Mouse (Mus musculus): ENCODE results near the gene Foxl2. TPM values are rescaled to one million over a fixed set of nuclear protein-coding genes. Genes with fewer than 3 reads are reported as not detected.

The Foxl2 gene
- 0.45 and 0.95 TPM in 2 replicates for polyA plus RNA-seq (2014; fragmentation: Nextera tagmentation; extraction: Ambion mirVana)

DNA sequence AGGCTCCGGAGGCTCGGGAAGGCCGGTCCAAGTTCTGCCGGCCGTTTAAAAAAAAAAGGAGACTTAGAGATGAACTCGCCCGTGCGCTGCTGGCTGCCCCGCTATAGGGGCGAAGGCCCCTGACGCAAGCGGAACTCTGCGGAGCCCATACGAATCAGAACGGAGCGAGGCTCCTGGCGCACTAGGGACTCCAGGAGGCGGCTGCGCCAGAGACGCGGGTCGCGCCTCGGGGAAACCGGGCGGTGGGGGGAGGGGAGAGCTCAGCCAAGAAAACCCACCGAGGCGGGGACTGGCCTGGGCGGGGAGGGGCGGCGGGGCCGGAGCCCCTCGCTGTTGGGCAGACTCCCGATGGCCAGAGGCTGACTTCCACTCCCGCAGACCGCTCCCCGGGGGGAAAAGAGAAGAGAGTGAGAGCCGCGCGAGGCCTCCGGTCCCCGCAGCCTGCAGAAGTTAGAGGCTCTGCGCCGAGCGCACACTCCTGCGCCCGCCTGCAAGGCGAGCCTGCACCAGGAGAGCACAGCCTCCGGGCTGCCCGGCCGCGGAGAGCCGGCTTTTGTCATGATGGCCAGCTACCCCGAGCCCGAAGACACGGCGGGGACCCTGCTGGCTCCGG is at the start of gene Foxl2:
Foxl2 (plus strand) TSS at position 186 of the 613 bp plus-strand sequence.
- peaks cover 95% of the 10 kb centered on the region for H3K27me3 ChIP-seq (ENCODE audit: control insufficient read depth, insufficient read depth, low read length)

DNA sequence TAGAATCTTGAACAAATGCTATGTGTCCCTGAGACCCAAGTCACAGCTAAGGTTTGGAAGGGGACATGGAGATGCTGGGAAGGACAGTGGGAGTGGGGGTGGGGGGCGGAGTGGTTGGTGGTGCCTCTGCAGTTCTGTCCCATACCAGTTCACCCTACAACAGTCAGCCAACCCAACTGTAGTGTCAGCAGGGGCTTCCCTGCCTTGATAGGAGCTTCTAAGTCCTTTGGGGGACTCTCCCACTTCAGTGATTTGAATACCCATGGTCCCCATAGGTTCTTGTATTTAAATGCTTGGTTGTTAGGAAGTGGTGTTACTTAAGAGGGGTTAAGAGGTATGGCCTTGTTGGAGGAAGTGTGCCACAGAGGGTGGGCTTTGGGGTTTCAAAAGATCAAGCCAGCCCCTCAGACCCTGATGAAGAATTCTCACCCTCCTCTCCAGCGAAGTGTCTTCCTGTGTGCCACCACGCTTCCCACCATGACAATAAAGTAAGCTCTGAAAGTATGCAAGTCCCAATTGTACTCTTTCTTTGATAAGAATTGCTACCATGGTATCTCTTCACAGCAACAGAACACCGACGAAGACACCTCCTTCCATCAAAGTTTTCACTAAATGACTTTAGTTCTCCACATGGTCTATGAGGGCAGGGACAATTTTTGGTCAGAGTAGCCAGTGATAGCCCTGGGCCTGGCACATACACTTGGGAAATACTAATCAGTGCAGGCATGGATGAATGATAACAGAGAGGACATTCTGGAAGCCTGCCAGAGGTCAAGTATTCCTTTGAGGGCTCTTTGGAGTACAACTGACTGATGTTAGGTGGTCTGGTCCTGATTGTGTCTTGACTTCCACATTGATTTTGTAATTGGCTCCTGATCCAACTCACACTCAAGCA is 34.2 kb upstream of the Foxl2 start:
- ATAC-seq (ENCODE audit: low FRiP score, low TSS enrichment) (no peak), DNase-seq (no peak)
- H3K9ac ChIP-seq (replicated peaks; ENCODE audit: low read length) = no peak overlapping the region
- no peak overlapping the region for H3K4me3 ChIP-seq (replicated peaks; ENCODE audit: low read depth, low read length)
- no peaks in the 10 kb centered on the region for H3K27me3 ChIP-seq (ENCODE audit: control insufficient read depth, insufficient read depth, low read length)
- no peaks in the 10 kb centered on the region; the same call in 1 of the 2 replicates for H3K4me1 ChIP-seq (ENCODE audit: control insufficient read depth, insufficient read depth, low read length)
- H3K9me3 ChIP-seq (ENCODE audit: control insufficient read depth, low read length) = no peaks in the 10 kb centered on the region
- H3K4me2 ChIP-seq (ENCODE audit: low read length) = no peak overlapping the region
- WGBS = 89% methylated on average over 5 of the region's 5 CpGs
- no peak overlapping the region for H3K27ac ChIP-seq (replicated peaks; ENCODE audit: low read depth, low read length)
- H3K36me3 ChIP-seq (ENCODE audit: control insufficient read depth, insufficient read depth, low read length) = no peaks in the 10 kb centered on the region

More for the DNA sequence above, at the start of gene Foxl2:
- H3K4me2 ChIP-seq (ENCODE audit: low read length) = peak within 1 kb of the TSS; percentile 60
- peaks cover 27% of the 10 kb centered on the region for H3K4me1 ChIP-seq (ENCODE audit: control insufficient read depth, insufficient read depth, low read length)
- ATAC-seq (ENCODE audit: low FRiP score, low TSS enrichment) (peak; percentile 48; the same call in 1 of the 2 replicates), DNase-seq (peak; percentile 62)
- no peaks in the 10 kb centered on the region for H3K9me3 ChIP-seq (ENCODE audit: control insufficient read depth, low read length)
- H3K4me3 ChIP-seq (replicated peaks; ENCODE audit: low read depth, low read length) = peak within 1 kb of the TSS; percentile 34
- under 1% methylated on average over 58 of the region's 58 CpGs for WGBS
- H3K9ac ChIP-seq (replicated peaks; ENCODE audit: low read length) = peak within 1 kb of the TSS; percentile 37
- H3K27ac ChIP-seq (replicated peaks; ENCODE audit: low read depth, low read length) = 0 out of 2 replicates have a peak within 1 kb of the TSS, but pooled peaks have one; percentile 8
- no peaks in the 10 kb centered on the region for H3K36me3 ChIP-seq (ENCODE audit: control insufficient read depth, insufficient read depth, low read length)

DNA sequence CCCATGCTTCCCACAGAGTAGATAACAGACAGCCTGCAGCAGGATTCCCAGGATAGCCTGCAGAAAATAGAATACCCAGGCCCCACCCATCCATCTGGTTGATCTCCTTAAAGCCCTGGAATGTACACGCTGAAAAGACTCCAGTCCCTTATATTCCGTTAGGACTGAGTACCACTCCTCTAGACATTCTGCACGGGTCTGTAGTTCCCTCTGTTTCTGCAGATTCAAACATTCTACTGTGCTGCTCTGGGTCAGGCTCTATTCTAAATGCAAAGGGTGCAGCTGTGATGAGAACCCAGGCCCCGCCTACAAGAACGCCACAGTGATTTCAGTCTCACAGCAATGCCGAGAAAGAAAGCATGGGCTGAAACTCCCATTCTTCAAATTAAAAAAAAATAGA is 32.0 kb upstream of the Foxl2 start:
- H3K4me2 ChIP-seq (ENCODE audit: low read length) = no peak overlapping the region; the same call in 1 of the 2 replicates
- H3K4me3 ChIP-seq (replicated peaks; ENCODE audit: low read depth, low read length) = no peak overlapping the region
- no peaks in the 10 kb centered on the region; the same call in 1 of the 2 replicates for H3K4me1 ChIP-seq (ENCODE audit: control insufficient read depth, insufficient read depth, low read length)
- no peak overlapping the region for H3K27ac ChIP-seq (replicated peaks; ENCODE audit: low read depth, low read length)
- WGBS = 20% methylated on average over 6 of the region's 6 CpGs
- no peaks in the 10 kb centered on the region for H3K36me3 ChIP-seq (ENCODE audit: control insufficient read depth, insufficient read depth, low read length)
- H3K9ac ChIP-seq (replicated peaks; ENCODE audit: low read length) = no peak overlapping the region
- H3K27me3 ChIP-seq (ENCODE audit: control insufficient read depth, insufficient read depth, low read length) = no peaks in the 10 kb centered on the region
- ATAC-seq (ENCODE audit: low FRiP score, low TSS enrichment) = no peak
- no peak for DNase-seq
- H3K9me3 ChIP-seq (ENCODE audit: control insufficient read depth, low read length) = no peaks in the 10 kb centered on the region

DNA sequence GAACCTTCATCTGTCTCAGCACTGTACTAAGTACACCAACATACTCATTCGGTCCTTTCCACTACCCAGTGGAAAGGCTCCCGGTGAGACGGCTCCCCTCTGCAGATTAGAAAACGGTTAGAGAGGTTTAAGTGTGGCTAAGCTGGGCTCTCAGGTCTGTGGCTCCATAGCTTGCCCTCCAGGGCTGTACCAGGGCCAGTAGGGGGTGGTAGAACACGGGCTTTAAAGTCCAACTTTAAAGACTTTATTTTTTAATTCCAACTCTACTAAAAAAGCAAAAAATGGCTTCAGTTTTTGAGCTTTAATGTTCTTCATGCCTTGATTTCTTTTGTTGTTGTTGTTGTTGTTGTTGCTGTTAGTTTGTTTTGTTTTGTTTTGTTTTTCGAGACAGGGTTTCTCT is 30.9 kb upstream of the Foxl2 start:
- Histone ChIP-seq H3K27me3 (ENCODE audit: control insufficient read depth, insufficient read depth, low read length) (no peaks in the 10 kb centered on the region), H3K36me3 (ENCODE audit: control insufficient read depth, insufficient read depth, low read length) (no peaks in the 10 kb centered on the region), H3K4me1 (ENCODE audit: control insufficient read depth, insufficient read depth, low read length) (no peaks in the 10 kb centered on the region; the same call in 1 of the 2 replicates), H3K4me3 (replicated peaks; ENCODE audit: low read depth, low read length) (no peak overlapping the region), H3K27ac (replicated peaks; ENCODE audit: low read depth, low read length) (no peak overlapping the region), H3K9me3 (ENCODE audit: control insufficient read depth, low read length) (no peaks in the 10 kb centered on the region), H3K9ac (replicated peaks; ENCODE audit: low read length) (no peak overlapping the region), H3K4me2 (ENCODE audit: low read length) (no peak overlapping the region)
- DNase-seq (no peak), ATAC-seq (ENCODE audit: low FRiP score, low TSS enrichment) (no peak)
- WGBS = 58% methylated on average over 6 of the region's 6 CpGs

DNA sequence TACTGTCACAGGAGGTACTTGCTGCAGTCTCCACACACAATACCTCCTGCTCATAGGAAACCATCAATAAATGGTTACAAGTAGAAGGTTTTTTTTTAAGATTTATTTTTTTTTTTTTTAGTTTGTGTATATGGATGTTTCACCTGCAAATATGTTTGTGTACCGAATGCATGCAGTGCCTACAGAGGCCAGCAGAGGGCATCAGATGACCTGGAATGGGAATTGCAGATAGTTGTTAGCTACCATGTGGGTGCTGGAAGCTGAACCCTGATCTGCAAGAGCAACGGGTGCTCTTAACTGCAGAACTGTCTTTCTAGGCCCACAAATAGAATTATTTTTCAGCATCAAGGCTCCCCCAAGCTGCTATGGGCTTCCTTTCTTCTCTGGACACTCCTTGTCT is 25.6 kb upstream of the Foxl2 start:
- Histone ChIP-seq H3K9me3 (ENCODE audit: control insufficient read depth, low read length) (no peaks in the 10 kb centered on the region), H3K4me3 (replicated peaks; ENCODE audit: low read depth, low read length) (no peak overlapping the region), H3K4me1 (ENCODE audit: control insufficient read depth, insufficient read depth, low read length) (no peaks in the 10 kb centered on the region), H3K27ac (replicated peaks; ENCODE audit: low read depth, low read length) (no peak overlapping the region), H3K4me2 (ENCODE audit: low read length) (no peak overlapping the region), H3K27me3 (ENCODE audit: control insufficient read depth, insufficient read depth, low read length) (0 out of 2 replicates have a peak, but pooled peaks cover under 1% of the 10 kb centered on the region), H3K36me3 (ENCODE audit: control insufficient read depth, insufficient read depth, low read length) (no peaks in the 10 kb centered on the region), H3K9ac (replicated peaks; ENCODE audit: low read length) (no peak overlapping the region)
- ATAC-seq (ENCODE audit: low FRiP score, low TSS enrichment) (no peak), DNase-seq (no peak)
- 93% methylated on average over 2 of the region's 2 CpGs for WGBS

DNA sequence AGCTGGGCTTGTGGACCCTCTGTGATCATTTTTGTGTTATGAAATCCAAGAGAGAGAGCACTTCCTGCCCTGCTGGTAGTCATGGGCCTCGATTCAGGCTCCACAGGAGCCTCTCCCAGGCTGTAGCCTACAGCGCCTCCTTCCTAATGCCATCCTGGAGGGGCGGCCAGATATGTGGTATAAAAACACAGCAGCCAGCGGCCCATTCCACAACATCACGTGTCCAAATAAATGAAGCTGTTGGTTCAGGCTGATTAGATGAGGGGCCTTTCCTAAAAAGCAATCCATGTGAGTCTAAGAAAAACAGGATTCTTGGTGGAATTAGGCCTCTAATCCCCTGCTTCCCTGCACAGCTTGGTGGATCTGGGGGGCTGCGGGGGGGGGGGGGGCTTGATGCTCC is 22.2 kb upstream of the Foxl2 start:
- H3K9me3 ChIP-seq (ENCODE audit: control insufficient read depth, low read length) = no peaks in the 10 kb centered on the region
- no peak overlapping the region for H3K4me3 ChIP-seq (replicated peaks; ENCODE audit: low read depth, low read length)
- DNase-seq (peak; percentile 29), ATAC-seq (ENCODE audit: low FRiP score, low TSS enrichment) (no peak)
- 5% methylated on average over 6 of the region's 6 CpGs for WGBS
- no peaks in the 10 kb centered on the region for H3K4me1 ChIP-seq (ENCODE audit: control insufficient read depth, insufficient read depth, low read length)
- peaks cover 7% of the 10 kb centered on the region; the same call in 1 of the 2 replicates for H3K27me3 ChIP-seq (ENCODE audit: control insufficient read depth, insufficient read depth, low read length)
- no peak overlapping the region for H3K27ac ChIP-seq (replicated peaks; ENCODE audit: low read depth, low read length)
- no peak overlapping the region for H3K9ac ChIP-seq (replicated peaks; ENCODE audit: low read length)
- no peaks in the 10 kb centered on the region for H3K36me3 ChIP-seq (ENCODE audit: control insufficient read depth, insufficient read depth, low read length)
- no peak overlapping the region for H3K4me2 ChIP-seq (ENCODE audit: low read length)

DNA sequence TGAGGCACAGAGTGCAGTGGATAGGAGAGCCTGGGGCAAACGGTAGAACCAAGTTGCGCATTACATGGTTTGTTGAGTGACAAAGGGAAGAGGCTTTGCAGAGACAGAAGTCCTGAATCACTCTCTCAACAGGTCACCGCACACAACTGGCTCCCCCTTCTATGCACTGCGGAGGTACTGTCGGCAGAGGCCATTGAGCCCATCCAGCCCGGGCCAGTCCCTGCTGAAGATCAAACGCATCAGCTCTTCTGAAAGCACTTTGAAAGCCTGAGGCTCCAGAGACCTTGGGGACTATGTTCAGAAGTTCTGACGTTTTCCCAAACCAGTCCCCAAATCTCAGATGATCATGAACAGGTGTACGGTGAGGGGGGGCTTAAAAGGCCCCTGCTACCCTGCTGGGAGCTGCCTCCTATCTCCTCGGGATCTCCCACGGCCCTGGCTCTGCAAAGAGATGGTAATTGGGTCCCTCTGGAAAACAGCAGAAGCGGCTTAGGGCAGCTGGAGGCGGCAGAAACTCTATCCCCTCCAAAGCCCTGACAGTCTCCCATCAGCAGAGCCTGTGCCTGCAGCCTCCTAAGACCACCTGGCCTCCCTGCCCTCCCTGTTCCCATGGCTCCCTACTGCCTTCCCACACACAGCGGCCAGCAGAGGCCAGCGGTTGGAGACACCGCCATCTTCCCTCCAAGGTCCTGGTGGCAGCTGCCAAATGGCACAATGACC is 19.7 kb upstream of the Foxl2 start:
- ATAC-seq (ENCODE audit: low FRiP score, low TSS enrichment) (no peak), DNase-seq (no peak)
- Histone ChIP-seq H3K36me3 (ENCODE audit: control insufficient read depth, insufficient read depth, low read length) (no peaks in the 10 kb centered on the region), H3K4me3 (replicated peaks; ENCODE audit: low read depth, low read length) (no peak overlapping the region), H3K27ac (replicated peaks; ENCODE audit: low read depth, low read length) (no peak overlapping the region), H3K9me3 (ENCODE audit: control insufficient read depth, low read length) (no peaks in the 10 kb centered on the region), H3K9ac (replicated peaks; ENCODE audit: low read length) (no peak overlapping the region), H3K4me2 (ENCODE audit: low read length) (no peak overlapping the region), H3K27me3 (ENCODE audit: control insufficient read depth, insufficient read depth, low read length) (peaks cover 7% of the 10 kb centered on the region; the same call in 1 of the 2 replicates), H3K4me1 (ENCODE audit: control insufficient read depth, insufficient read depth, low read length) (no peaks in the 10 kb centered on the region)
- WGBS = 8% methylated on average over 16 of the region's 16 CpGs

DNA sequence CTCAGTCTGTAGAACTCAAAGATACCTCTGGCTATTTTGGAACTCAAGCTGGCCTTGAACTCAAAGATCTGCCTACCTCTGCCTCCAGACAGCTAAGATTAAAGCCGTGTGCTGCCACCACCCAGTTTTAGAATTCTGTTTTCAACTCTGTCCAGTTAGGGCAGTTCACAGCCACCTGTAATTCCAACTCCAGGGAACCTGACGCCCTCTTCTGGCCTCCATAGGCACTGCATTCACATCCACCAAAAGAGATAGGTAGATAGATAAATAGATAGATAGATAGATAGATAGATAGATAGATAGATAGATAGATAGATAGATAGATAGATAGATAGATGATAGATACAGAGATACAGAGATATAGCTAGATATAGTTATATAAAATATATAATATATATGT is 15.8 kb upstream of the Foxl2 start:
- Histone ChIP-seq H3K27me3 (ENCODE audit: control insufficient read depth, insufficient read depth, low read length) (peaks cover 7% of the 10 kb centered on the region; the same call in 1 of the 2 replicates), H3K9me3 (ENCODE audit: control insufficient read depth, low read length) (no peaks in the 10 kb centered on the region), H3K9ac (replicated peaks; ENCODE audit: low read length) (no peak overlapping the region), H3K4me1 (ENCODE audit: control insufficient read depth, insufficient read depth, low read length) (no peaks in the 10 kb centered on the region), H3K27ac (replicated peaks; ENCODE audit: low read depth, low read length) (no peak overlapping the region), H3K4me2 (ENCODE audit: low read length) (no peak overlapping the region), H3K4me3 (replicated peaks; ENCODE audit: low read depth, low read length) (no peak overlapping the region), H3K36me3 (ENCODE audit: control insufficient read depth, insufficient read depth, low read length) (no peaks in the 10 kb centered on the region)
- WGBS = 26% methylated on average over 2 of the region's 2 CpGs
- no peak for DNase-seq
- no peak for ATAC-seq (ENCODE audit: low FRiP score, low TSS enrichment)

All from midbrain, embryonic 14.5 days (tissue).